Mouse (Mus musculus): Measurements from ENCODE around the gene C1ql1. TPM values are rescaled to one million over a fixed set of nuclear protein-coding genes. Genes with fewer than 3 reads are reported as not detected.

C1ql1 gene
- polyA plus RNA-seq (2014; fragmentation: Illumina TruSeq; extraction: RNeasy Lipid Tissue Mini Kit (QIAGEN cat#74804)), result not detected

GRCm38 (mm10) chr11:102946265-102946991, at the start of gene C1ql1:
Gene C1ql1, minus strand, starts transcription at chr11:102946688.

GRCm38 (mm10) chr11:102924557-102925350, 21.7 kb downstream of the C1ql1 start, which contains the start of gene Kif18b:
Gene Kif18b, minus strand, starts transcription at chr11:102925124.

GRCm38 (mm10) chr11:102900763-102901162, 45.7 kb downstream of the C1ql1 start, which contains the start of gene Gfap:
Gene Gfap, minus strand, starts transcription at chr11:102900912.

Other genes with a start within 250 kb of the C1ql1 start
- 58.4 TPM for gene Ccdc43, start 248.9 kb downstream of the C1ql1 start, polyA plus RNA-seq (2014; fragmentation: Illumina TruSeq; extraction: RNeasy Lipid Tissue Mini Kit (QIAGEN cat#74804))
- not detected for gene Adam11, start 185.2 kb downstream of the C1ql1 start, polyA plus RNA-seq (2014; fragmentation: Illumina TruSeq; extraction: RNeasy Lipid Tissue Mini Kit (QIAGEN cat#74804))
- gene Gjc1, start 127.0 kb downstream of the C1ql1 start, polyA plus RNA-seq (2014; fragmentation: Illumina TruSeq; extraction: RNeasy Lipid Tissue Mini Kit (QIAGEN cat#74804)), result 20.8 TPM
- not detected for gene Higd1b, start 110.8 kb downstream of the C1ql1 start, polyA plus RNA-seq (2014; fragmentation: Illumina TruSeq; extraction: RNeasy Lipid Tissue Mini Kit (QIAGEN cat#74804))
- 43.2 TPM for gene Eftud2, start 65.7 kb downstream of the C1ql1 start, polyA plus RNA-seq (2014; fragmentation: Illumina TruSeq; extraction: RNeasy Lipid Tissue Mini Kit (QIAGEN cat#74804))
- gene Ccdc103, start 65.5 kb downstream of the C1ql1 start, polyA plus RNA-seq (2014; fragmentation: Illumina TruSeq; extraction: RNeasy Lipid Tissue Mini Kit (QIAGEN cat#74804)), result 1.8 TPM
- not detected for gene Fam187a, start 61.5 kb downstream of the C1ql1 start, polyA plus RNA-seq (2014; fragmentation: Illumina TruSeq; extraction: RNeasy Lipid Tissue Mini Kit (QIAGEN cat#74804))
- not detected for gene Gfap, start 45.8 kb downstream of the C1ql1 start, polyA plus RNA-seq (2014; fragmentation: Illumina TruSeq; extraction: RNeasy Lipid Tissue Mini Kit (QIAGEN cat#74804))
- gene Kif18b, start 21.6 kb downstream of the C1ql1 start, polyA plus RNA-seq (2014; fragmentation: Illumina TruSeq; extraction: RNeasy Lipid Tissue Mini Kit (QIAGEN cat#74804)), result 0.77 TPM
- 10.2 TPM for gene Nmt1, start 81.5 kb upstream of the C1ql1 start, polyA plus RNA-seq (2014; fragmentation: Illumina TruSeq; extraction: RNeasy Lipid Tissue Mini Kit (QIAGEN cat#74804))
- 10.7 TPM for gene Dcakd, start 81.6 kb upstream of the C1ql1 start, polyA plus RNA-seq (2014; fragmentation: Illumina TruSeq; extraction: RNeasy Lipid Tissue Mini Kit (QIAGEN cat#74804))
- not detected for gene Plcd3, start 155.0 kb upstream of the C1ql1 start, polyA plus RNA-seq (2014; fragmentation: Illumina TruSeq; extraction: RNeasy Lipid Tissue Mini Kit (QIAGEN cat#74804))
- not detected for gene Acbd4, start 155.0 kb upstream of the C1ql1 start, polyA plus RNA-seq (2014; fragmentation: Illumina TruSeq; extraction: RNeasy Lipid Tissue Mini Kit (QIAGEN cat#74804))
- 60.1 TPM for gene Hexim1, start 169.5 kb upstream of the C1ql1 start, polyA plus RNA-seq (2014; fragmentation: Illumina TruSeq; extraction: RNeasy Lipid Tissue Mini Kit (QIAGEN cat#74804))
- gene Hexim2, start 185.7 kb upstream of the C1ql1 start, polyA plus RNA-seq (2014; fragmentation: Illumina TruSeq; extraction: RNeasy Lipid Tissue Mini Kit (QIAGEN cat#74804)), result 3.1 TPM
- gene Fmnl1, start 224.4 kb upstream of the C1ql1 start, polyA plus RNA-seq (2014; fragmentation: Illumina TruSeq; extraction: RNeasy Lipid Tissue Mini Kit (QIAGEN cat#74804)), result not detected